Mouse (Mus musculus) limb, embryonic 15.5 days (tissue): Measurements from ENCODE around the gene Limch1. TPM values are rescaled to one million over a fixed set of nuclear protein-coding genes. Genes with fewer than 3 reads are reported as not detected.

ENCODE experiments used
- ATAC-seq: fragments of 200-750 bp; cut with Nextera tagmentation; 2 replicates; pipeline ENCODE4 v1.8.0; 2017; ENCODE audit warnings: low read depth, moderate TSS enrichment; ENCODE audit not compliant: insufficient number of reproducible peaks, low FRiP score, low TSS enrichment
- H3K27ac ChIP-seq: fragments of 300-500 bp; sonication (generic); 2 replicates; pipeline ENCODE4 v1.5.1; 2015; ENCODE audit warnings: moderate library complexity, mild to moderate bottlenecking, inconsistent platforms
- H3K27me3 ChIP-seq: fragments of 300-500 bp; sonication (generic); 2 replicates; pipeline ENCODE4 v1.6.1; 2015; ENCODE audit warnings: inconsistent platforms
- H3K36me3 ChIP-seq: fragments of 300-500 bp; sonication (generic); 2 replicates; pipeline ENCODE4 v1.6.1; 2015; ENCODE audit warnings: inconsistent platforms
- H3K4me1 ChIP-seq: fragments of 300-500 bp; sonication (generic); 2 replicates; pipeline ENCODE4 v1.6.1; 2015; ENCODE audit warnings: inconsistent platforms
- H3K4me2 ChIP-seq: fragments of 300-500 bp; sonication (generic); 2 replicates; pipeline ENCODE4 v1.6.1; 2015; ENCODE audit warnings: mild to moderate bottlenecking, inconsistent platforms
- H3K4me3 ChIP-seq: fragments of 300-500 bp; sonication (generic); 2 replicates; pipeline ENCODE4 v1.5.1; 2015; ENCODE audit warnings: mild to moderate bottlenecking, inconsistent platforms
- H3K9ac ChIP-seq: fragments of 300-500 bp; sonication (generic); 2 replicates; pipeline ENCODE4 v1.6.1; 2015; ENCODE audit warnings: inconsistent platforms
- H3K9me3 ChIP-seq: fragments of 300-500 bp; sonication (generic); 2 replicates; pipeline ENCODE4 v1.6.1; 2016; ENCODE audit warnings: inconsistent platforms
- WGBS: fragments of 180-500 bp; shearing (Covaris S2); methylation state at CpG from one replicate; pipeline ENCODE4 v1.1.7; 2015; 5-methylcytosine and 5-hydroxymethylcytosine counted together
- polyA plus RNA-seq: library from polyadenylated mRNA; unstranded; fragments of >200 nt; fragmentation: Nextera tagmentation; extraction: Ambion mirVana; gene quantifications from 2 replicates; pipeline ENCODE4 v1.2.1, GENCODE M21; 2015

The Limch1 gene
- polyA plus RNA-seq, 1 experiment from 2014 or later, result 71.8 TPM

DNA sequence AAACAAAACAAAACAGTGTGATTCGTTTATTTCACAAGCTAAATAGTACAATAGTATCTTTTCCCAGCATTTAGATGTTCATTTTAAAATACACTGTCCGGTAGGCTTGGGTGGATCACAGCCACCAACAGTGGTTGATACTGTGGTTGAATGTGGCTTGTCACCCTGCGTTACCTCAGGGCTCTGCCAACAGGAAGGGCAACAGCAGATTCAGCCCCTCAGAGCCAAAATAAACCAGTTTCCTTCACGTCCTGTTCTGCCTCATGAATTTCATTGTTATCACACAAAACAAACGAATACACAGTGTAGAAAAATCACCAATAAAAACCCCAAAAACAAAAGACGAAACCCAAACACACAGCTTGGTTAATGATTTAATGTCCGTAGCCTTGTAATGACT, 102.5 kb downstream of the Limch1 start:
- H3K27ac ChIP-seq, result no peak overlapping the region
- WGBS, result 68% methylated on average over 7 of the region's 7 CpGs
- H3K36me3 ChIP-seq, result no peaks in the 10 kb centered on the region
- H3K9me3 ChIP-seq, result no peaks in the 10 kb centered on the region
- no peaks in the 10 kb centered on the region; the same call in 1 of the 2 replicates for H3K27me3 ChIP-seq
- H3K4me3 ChIP-seq, result no peak overlapping the region
- no peak overlapping the region for H3K9ac ChIP-seq
- H3K4me2 ChIP-seq, result no peak overlapping the region
- 0 out of 2 replicates have a peak, but pooled peaks cover 4% of the 10 kb centered on the region for H3K4me1 ChIP-seq
- no peak for ATAC-seq

DNA sequence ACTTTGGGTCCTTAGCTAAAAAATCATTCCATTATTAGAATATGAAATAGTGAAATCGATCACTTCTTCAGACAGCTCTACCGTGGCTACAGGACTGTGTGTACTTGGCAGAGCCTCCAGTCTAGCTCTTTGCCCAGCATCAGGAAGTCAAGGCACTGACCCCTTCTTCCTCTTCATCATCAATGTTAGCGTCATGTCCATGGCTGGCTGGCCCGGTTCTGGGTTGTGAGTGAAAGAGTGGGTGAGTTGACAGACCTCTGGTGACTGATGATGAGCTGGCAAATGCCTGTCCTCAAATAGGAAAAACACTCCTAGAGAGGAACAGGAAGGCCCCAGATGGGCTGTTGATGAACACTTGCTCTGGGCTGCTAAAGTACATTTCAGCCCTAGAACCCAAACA, 103.5 kb downstream of the Limch1 start:
- WGBS, result 67% methylated on average over 4 of the region's 4 CpGs
- H3K4me3 ChIP-seq, result no peak overlapping the region
- no peaks in the 10 kb centered on the region for H3K9me3 ChIP-seq
- no peak for ATAC-seq
- no peak overlapping the region for H3K9ac ChIP-seq
- no peaks in the 10 kb centered on the region; the same call in 1 of the 2 replicates for H3K27me3 ChIP-seq
- H3K36me3 ChIP-seq, result no peaks in the 10 kb centered on the region
- no peak overlapping the region for H3K4me2 ChIP-seq
- 0 out of 2 replicates have a peak, but pooled peaks cover 4% of the 10 kb centered on the region for H3K4me1 ChIP-seq
- no peak overlapping the region for H3K27ac ChIP-seq

DNA sequence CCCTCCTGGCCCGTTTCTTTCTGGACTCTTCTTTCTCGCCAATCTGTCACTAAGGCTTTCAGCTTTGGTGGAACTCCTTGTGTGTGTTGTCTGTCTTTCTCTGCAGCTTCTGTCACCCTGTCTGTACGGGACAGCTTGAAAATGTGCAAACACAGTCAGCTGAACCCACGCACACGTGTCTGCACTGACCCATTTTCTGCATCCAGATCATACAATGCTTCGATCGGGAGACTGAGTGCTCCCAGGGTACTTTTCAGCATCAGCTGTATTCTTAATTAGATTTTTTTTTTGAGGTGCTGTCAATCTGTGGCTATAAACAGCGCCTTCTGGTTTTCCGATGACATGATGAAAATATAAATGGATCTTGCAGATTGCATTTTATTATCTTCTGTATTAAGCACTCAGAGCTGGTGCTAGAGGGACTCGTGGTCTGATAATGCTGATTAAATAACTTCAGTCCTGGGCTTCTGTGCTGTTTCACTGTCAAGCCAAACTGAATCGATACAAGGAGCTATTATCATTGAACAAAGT, 105.2 kb downstream of the Limch1 start:
- Histone ChIP-seq H3K4me3 (no peak overlapping the region), H3K9ac (no peak overlapping the region), H3K4me2 (no peak overlapping the region), H3K36me3 (no peaks in the 10 kb centered on the region), H3K27ac (no peak overlapping the region), H3K27me3 (no peaks in the 10 kb centered on the region; the same call in 1 of the 2 replicates), H3K9me3 (no peaks in the 10 kb centered on the region), H3K4me1 (no peaks in the 10 kb centered on the region)
- WGBS, result 79% methylated on average over 11 of the region's 11 CpGs
- ATAC-seq, result no peak

DNA sequence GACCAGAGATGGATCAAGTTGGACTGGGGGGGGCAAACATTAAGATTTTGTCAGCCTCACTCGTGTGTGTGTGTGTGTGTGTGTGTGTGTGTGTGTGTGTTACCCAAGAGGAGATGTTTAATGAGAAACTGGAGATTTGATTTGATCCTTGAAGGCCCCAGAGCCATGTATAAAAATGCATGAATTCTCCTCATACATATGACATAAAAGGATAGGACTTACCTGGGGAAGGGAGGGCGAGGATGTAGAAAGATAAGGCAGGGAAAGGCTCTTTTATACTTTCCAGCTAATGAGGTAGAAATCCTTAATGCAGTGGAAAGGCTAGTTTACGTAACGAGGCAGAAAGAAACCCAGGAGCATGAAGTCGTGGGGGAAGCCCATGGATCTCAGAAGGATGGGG, 106.1 kb downstream of the Limch1 start:
- Histone ChIP-seq H3K36me3 (no peaks in the 10 kb centered on the region), H3K4me3 (no peak overlapping the region), H3K27ac (no peak overlapping the region), H3K4me1 (no peaks in the 10 kb centered on the region), H3K4me2 (no peak overlapping the region), H3K27me3 (no peaks in the 10 kb centered on the region; the same call in 1 of the 2 replicates), H3K9ac (no peak overlapping the region), H3K9me3 (no peaks in the 10 kb centered on the region)
- no peak for ATAC-seq
- 80% methylated on average over 5 of the region's 5 CpGs for WGBS

DNA sequence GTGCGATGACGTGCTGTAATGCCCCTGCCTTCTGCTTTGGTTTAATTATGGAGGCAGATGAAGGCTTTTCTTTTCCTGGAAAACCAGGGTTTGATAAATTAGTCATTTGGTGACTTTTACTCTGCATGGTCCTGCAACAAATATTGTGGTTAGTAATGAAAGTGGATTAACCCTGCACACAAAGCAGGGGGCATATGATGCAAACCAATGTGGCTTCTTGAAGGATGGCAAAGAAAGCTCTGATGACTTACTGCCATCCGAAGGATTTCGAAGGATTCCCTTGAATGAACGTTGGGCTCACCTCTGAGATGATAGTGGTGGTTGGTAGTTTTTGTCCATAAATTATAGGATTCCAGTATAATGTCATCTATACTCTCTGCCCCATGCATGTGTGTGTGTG, 108.6 kb downstream of the Limch1 start:
- Histone ChIP-seq H3K4me3 (no peak overlapping the region), H3K9ac (no peak overlapping the region), H3K36me3 (no peaks in the 10 kb centered on the region), H3K4me2 (no peak overlapping the region), H3K27me3 (no peaks in the 10 kb centered on the region; the same call in 1 of the 2 replicates), H3K9me3 (no peaks in the 10 kb centered on the region), H3K4me1 (no peaks in the 10 kb centered on the region), H3K27ac (no peak overlapping the region)
- WGBS, result 72% methylated on average over 5 of the region's 5 CpGs
- no peak for ATAC-seq

DNA sequence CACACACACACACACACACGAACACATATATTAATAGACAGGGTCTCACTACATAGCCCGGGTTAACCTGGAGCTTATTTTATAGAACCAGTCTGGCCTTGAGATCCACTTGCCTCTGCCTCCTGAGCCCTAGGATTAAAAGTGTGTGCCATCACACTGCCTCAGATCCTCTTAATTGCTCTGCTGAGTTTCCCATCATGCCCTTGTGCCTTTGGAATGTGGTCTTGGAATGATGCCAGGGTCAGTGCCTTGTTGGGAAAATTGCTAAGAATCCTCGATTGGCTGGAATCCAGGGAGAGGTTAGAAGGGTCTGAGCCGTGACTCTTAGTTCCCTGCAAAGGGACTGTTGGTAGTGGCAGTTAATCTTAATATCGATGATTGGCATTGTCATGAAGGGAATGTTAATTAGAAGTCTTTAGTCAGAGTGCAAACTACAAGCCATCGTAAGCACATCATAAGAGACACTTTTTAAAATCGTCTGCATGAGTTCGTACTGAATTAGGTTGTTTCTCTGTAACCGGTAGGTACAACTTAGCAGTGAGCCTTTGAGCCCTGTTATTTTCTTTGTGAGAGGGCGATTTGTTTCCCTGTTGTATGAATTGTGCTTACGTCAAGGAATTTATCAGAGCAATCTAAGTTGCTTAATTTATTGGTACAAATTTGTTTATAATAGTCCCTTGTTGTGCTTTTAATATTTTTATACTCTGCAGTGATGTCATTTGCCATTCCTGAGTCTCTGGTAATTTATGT, 109.9 kb downstream of the Limch1 start:
- 55% methylated on average over 11 of the region's 11 CpGs for WGBS
- Histone ChIP-seq H3K27me3 (no peaks in the 10 kb centered on the region; the same call in 1 of the 2 replicates), H3K36me3 (no peaks in the 10 kb centered on the region)

DNA sequence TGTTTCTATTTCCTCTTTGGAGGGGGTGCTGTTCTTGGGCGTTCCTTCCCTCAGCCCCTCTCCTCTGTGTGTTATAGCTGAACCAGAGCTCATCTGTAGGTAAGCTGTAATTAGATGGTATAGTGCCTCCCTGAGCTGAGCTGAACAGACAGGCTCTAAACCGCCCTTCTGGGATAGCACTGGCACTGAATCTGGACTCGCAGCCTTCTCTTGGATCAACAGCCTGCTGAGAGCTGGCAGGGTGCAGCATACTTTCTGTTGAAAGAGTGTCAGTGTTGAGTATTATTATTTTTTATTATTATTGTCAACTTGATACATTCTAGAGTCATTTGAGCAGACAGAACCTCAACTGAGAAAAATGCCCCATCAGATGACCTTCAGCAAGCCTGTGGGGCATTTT, 113.9 kb downstream of the Limch1 start:
- Histone ChIP-seq H3K36me3 (no peaks in the 10 kb centered on the region), H3K27ac (no peak overlapping the region), H3K4me1 (peaks cover 8% of the 10 kb centered on the region), H3K27me3 (no peaks in the 10 kb centered on the region), H3K9me3 (no peaks in the 10 kb centered on the region), H3K9ac (no peak overlapping the region), H3K4me3 (no peak overlapping the region), H3K4me2 (no peak overlapping the region)
- ATAC-seq, result no peak
- 86% methylated on average over 3 of the region's 3 CpGs for WGBS

More for the DNA sequence above, 109.9 kb downstream of the Limch1 start:
- no peak for ATAC-seq
- H3K27ac ChIP-seq, result no peak overlapping the region
- no peaks in the 10 kb centered on the region for H3K9me3 ChIP-seq
- no peak overlapping the region for H3K4me3 ChIP-seq
- H3K4me2 ChIP-seq, result no peak overlapping the region
- H3K4me1 ChIP-seq, result no peaks in the 10 kb centered on the region
- H3K9ac ChIP-seq, result no peak overlapping the region

DNA sequence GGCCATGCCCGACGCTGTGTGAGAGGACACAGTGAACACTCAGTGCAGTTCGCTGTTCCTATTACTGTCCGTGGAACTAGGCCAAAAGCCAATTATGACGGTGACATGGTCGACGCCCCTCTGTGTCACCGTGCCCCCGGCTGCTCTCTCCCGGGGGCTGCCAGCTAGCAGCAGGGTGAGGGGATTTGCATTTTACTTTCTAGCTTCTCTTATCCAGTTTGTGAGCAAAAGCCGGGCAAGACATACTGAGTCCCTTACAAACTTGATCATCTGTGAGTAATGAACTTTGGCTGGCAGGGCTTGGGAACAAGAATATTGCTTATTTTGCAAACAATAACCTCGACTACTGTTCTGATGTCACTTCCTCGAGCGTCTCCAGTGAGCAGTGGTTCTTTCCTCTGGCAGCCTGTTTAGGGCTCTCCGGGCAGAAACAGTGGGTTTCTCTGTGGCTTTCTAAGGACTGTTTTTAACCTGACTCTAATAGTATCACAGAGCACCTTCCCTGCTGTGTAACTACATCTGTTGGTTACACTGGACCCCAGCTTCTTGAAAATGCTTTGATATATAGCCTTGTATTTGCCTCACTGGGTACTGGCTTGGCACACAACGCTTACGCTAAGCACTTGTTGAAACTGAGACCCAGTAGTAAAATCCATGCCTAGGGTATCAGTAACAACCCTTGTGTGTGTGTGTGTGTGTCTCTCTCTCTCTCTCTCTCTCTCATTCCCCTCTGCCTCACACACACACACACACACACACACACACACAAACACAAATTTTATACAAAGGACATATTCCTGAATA, 115.8 kb downstream of the Limch1 start:
- H3K4me2 ChIP-seq, result no peak overlapping the region

DNA sequence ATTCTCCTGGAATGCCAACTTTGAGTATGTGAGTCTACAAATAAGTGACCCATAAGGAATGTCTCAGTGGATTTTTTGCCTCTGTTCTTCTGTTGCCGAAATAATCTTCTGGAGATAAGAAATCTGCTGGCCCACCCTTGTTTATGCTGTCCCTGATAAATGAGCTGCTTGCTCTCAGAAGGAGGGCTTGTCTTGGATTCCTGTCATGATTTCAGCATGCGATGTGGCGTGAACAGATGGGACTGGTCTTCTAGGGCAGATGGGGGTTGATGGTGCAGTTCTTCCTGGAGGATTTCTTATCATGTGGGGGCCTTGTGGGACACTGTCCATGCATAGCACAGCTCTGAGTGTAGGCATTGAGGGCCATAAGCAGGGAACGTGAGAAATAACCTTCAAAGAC, 116.5 kb downstream of the Limch1 start:
- Histone ChIP-seq H3K9me3 (no peaks in the 10 kb centered on the region), H3K27ac (no peak overlapping the region), H3K27me3 (no peaks in the 10 kb centered on the region), H3K4me3 (no peak overlapping the region), H3K4me1 (peaks cover 18% of the 10 kb centered on the region), H3K9ac (no peak overlapping the region), H3K4me2 (no peak overlapping the region), H3K36me3 (no peaks in the 10 kb centered on the region)
- ATAC-seq, result no peak
- 63% methylated on average over 4 of the region's 4 CpGs for WGBS

More for the DNA sequence above, 115.8 kb downstream of the Limch1 start:
- H3K4me3 ChIP-seq, result no peak overlapping the region
- no peaks in the 10 kb centered on the region for H3K27me3 ChIP-seq
- no peak for ATAC-seq
- H3K9me3 ChIP-seq, result no peaks in the 10 kb centered on the region
- WGBS, result 39% methylated on average over 17 of the region's 17 CpGs
- H3K9ac ChIP-seq, result no peak overlapping the region
- H3K4me1 ChIP-seq, result peaks cover 15% of the 10 kb centered on the region
- no peaks in the 10 kb centered on the region for H3K36me3 ChIP-seq
- H3K27ac ChIP-seq, result no peak overlapping the region; the same call in 1 of the 2 replicates

DNA sequence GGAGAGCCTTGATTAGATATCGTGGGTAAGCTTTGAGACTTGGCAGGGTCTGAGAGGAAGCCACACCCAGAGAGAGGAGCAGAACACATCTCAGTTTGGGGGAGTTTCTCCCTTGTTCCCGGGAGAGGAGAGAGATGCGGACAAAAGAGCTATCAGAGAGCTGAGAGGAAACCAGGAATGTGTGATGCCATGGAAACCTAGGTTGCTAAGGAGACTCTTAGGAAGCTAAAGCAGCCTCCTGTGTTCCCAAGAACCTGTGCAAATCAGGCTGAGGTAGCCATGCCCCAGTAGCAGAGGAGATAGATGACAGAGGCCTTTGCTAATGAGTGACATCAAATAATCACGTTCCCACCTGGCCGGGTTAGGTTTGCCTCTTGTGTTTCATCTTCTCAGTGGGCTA, 119.6 kb downstream of the Limch1 start:
- Histone ChIP-seq H3K36me3 (no peaks in the 10 kb centered on the region), H3K27me3 (no peaks in the 10 kb centered on the region), H3K9me3 (no peaks in the 10 kb centered on the region), H3K4me3 (no peak overlapping the region), H3K4me1 (peaks cover 18% of the 10 kb centered on the region), H3K4me2 (no peak overlapping the region), H3K9ac (no peak overlapping the region), H3K27ac (no peak overlapping the region)
- no peak for ATAC-seq
- WGBS, result 68% methylated on average over 5 of the region's 5 CpGs

DNA sequence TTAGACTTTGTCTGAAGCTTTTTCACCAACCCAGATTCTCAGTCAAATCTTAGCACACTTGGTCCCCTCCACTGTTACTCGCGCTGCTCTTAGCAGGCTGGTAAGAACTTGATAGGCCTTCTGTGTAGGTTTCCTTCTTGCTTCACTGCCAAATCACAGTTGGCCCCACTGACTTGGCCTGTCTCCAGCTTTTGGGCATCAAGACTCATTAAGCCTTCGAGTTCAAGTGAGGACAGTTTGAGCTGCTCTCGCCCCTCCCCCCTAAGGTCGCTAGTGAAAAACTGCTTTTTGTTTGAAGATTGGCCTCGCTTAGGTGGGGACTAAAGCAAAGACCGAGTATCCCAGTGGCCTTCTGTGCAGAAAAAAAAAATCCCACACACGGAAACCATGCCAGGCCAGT, 120.4 kb downstream of the Limch1 start:
- Histone ChIP-seq H3K27me3 (no peaks in the 10 kb centered on the region), H3K27ac (no peak overlapping the region), H3K4me1 (peaks cover 18% of the 10 kb centered on the region), H3K4me3 (no peak overlapping the region), H3K9ac (no peak overlapping the region), H3K4me2 (no peak overlapping the region), H3K36me3 (no peaks in the 10 kb centered on the region), H3K9me3 (no peaks in the 10 kb centered on the region)
- WGBS, result 59% methylated on average over 8 of the region's 8 CpGs
- ATAC-seq, result no peak

DNA sequence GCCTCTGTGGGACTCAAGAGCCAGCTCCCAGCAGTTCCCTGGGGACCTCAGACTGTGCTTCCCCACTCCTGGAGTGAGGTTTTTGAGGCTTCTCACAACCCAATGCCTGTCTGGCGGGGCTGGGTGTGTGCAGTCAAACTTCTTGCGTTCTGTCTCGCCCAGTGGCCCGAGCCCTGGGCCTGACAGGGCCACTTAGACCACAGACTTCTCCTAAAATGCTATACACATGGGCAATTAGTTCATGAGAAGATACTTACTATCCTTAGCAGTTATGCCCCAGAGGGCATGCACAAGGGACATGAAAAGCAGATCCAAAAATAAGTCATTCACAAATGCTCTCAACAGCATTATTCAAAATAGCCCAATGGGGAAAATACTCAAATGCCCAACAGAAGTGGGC, 123.9 kb downstream of the Limch1 start:
- WGBS, result 93% methylated on average over 4 of the region's 4 CpGs
- H3K27ac ChIP-seq, result no peak overlapping the region
- no peak overlapping the region for H3K4me2 ChIP-seq
- no peaks in the 10 kb centered on the region for H3K36me3 ChIP-seq
- no peak overlapping the region for H3K9ac ChIP-seq
- H3K27me3 ChIP-seq, result no peaks in the 10 kb centered on the region
- no peak overlapping the region for H3K4me3 ChIP-seq
- H3K9me3 ChIP-seq, result no peaks in the 10 kb centered on the region
- ATAC-seq, result no peak
- peaks cover 10% of the 10 kb centered on the region for H3K4me1 ChIP-seq
